Comparison of ENCODE assay signal across 23 mouse cellular contexts in genomic region chr3:78300506-78300905, GRCm38 (mm10).
DNase-seq lines count a peak whose midpoint lies in the region; ATAC-seq and TF ChIP-seq lines count a peak whose summit lies in the region.
"Had no signal": no experiment of that assay in that cellular context is flagged by ENCODE, and none has a peak within 500 bp of the region (broad histone marks: within the 10 kb centered on the region; RNA-seq: fewer than 3 reads in every experiment).

No protein-coding gene starts in this region.

- no peak overlapping the region for H3K9ac ChIP-seq in heart, postnatal 0 days (replicated peaks; ENCODE audit: low read depth, low read length)

- ATAC-seq in heart, postnatal 0 days (ENCODE audit: insufficient read depth, low read depth) = no peak
- ATAC-seq: activated CD4-positive, CD25-positive, alpha-beta regulatory T cell, adult 4 months; CD4-positive, CD25-positive, alpha-beta regulatory T cell, adult 4 months; Patski had no signal

- no peak for TF ChIP-seq CTCF in heart, postnatal 0 days (IDR thresholded peaks at IDR 0.05; ENCODE audit: low read depth)

- DNase-seq in cerebellum, postnatal 10 days = peak; percentile 49 to 51
- no peak for DNase-seq in cerebellum, adult 11 months
- peak; percentile 35 to 60 for DNase-seq in cerebellum, postnatal 14 days
- no peak for DNase-seq in cerebellum, adult 8-10 months
- peak; percentile 7 for DNase-seq in heart, postnatal 0 days (ENCODE audit: low spot score)
- no peak for DNase-seq in heart, embryonic 10.5 days (ENCODE audit: low spot score)
- peak; percentile 6 for DNase-seq in MEL-GATA-1-ER (ENCODE audit: extremely low read depth, low read depth)
- DNase-seq in adrenal gland, adult 8-10 months = no peak
- DNase-seq: adrenal gland, adult 2 months; adrenal gland, postnatal 10 days; adrenal gland, postnatal 14 days; adrenal gland, postnatal 25 days; adrenal gland, postnatal 36 days; B cell, adult 2 months; cerebellum, adult 11-12 months; cerebellum, adult 18-20 months; cerebellum, adult 2 months; cerebellum, adult 9-10 months had no signal

- no peaks in the 10 kb centered on the region for H3K36me3 ChIP-seq in heart, postnatal 0 days (replicated peaks; ENCODE audit: control insufficient read depth, insufficient read depth, low read length)
- H3K36me3 ChIP-seq in heart, embryonic 10.5 days = no peaks in the 10 kb centered on the region
- H3K36me3 ChIP-seq: G1E had no signal

- H3K4me3 ChIP-seq in heart, postnatal 0 days (ENCODE audit: low read depth, low read length) = no peak overlapping the region
- H3K4me3 ChIP-seq in heart, embryonic 10.5 days = no peak overlapping the region

- no peak overlapping the region for H3K27ac ChIP-seq in heart, postnatal 0 days (ENCODE audit: low read depth)
- H3K27ac ChIP-seq in heart, embryonic 10.5 days = no peak overlapping the region

- H3K27me3 ChIP-seq in heart, postnatal 0 days (ENCODE audit: control insufficient read depth, insufficient read depth, low read length) = no peaks in the 10 kb centered on the region
- H3K27me3 ChIP-seq in heart, embryonic 10.5 days (ENCODE audit: insufficient read depth, poor library complexity, severe bottlenecking) = no peaks in the 10 kb centered on the region
- H3K27me3 ChIP-seq: CH12.LX, Patski had no signal

- no peaks in the 10 kb centered on the region for H3K9me3 ChIP-seq in heart, postnatal 0 days (replicated peaks; ENCODE audit: control insufficient read depth, low read length)
- H3K9me3 ChIP-seq in heart, embryonic 10.5 days = no peaks in the 10 kb centered on the region
- H3K9me3 ChIP-seq: G1E had no signal

- no peak for TF ChIP-seq EP300 in heart, postnatal 0 days (IDR thresholded peaks at IDR 0.05; ENCODE audit: low read depth)

- no peaks in the 10 kb centered on the region for H3K4me1 ChIP-seq in heart, postnatal 0 days (ENCODE audit: control insufficient read depth, insufficient read depth)
- H3K4me1 ChIP-seq in heart, embryonic 10.5 days = no peaks in the 10 kb centered on the region

- no peak overlapping the region for H3K4me2 ChIP-seq in heart, postnatal 0 days (ENCODE audit: low read depth, low read length)

Comparison
In these comparisons a context has a peak if more than half of its experiments do, and no peak if none do; other contexts are left out.
1. DNase-seq: peak in cerebellum, postnatal 10 days (2 of 2), cerebellum, postnatal 14 days (2 of 2), heart, postnatal 0 days (single experiment) and MEL-GATA-1-ER (single experiment); none in cerebellum, adult 11 months (single experiment), cerebellum, adult 8-10 months (single experiment), heart, embryonic 10.5 days (single experiment) and adrenal gland, adult 8-10 months (single experiment).